Mouse (Mus musculus) kidney, embryonic 15.5 days (tissue): ENCODE results near the gene Usp9x. TPM values are rescaled to one million over a fixed set of nuclear protein-coding genes. Genes with fewer than 3 reads are reported as not detected.

ENCODE experiments used
- ATAC-seq: fragments of 200-750 bp; cut with Nextera tagmentation; replicated peaks from 2 replicates; pipeline ENCODE4 v1.8.0; 2017; ENCODE audit warnings: moderate TSS enrichment; ENCODE audit not compliant: low FRiP score
- H3K27ac ChIP-seq: fragments of 300-500 bp; sonication (generic); 2 replicates; pipeline ENCODE4 v1.5.1; 2015; ENCODE audit warnings: mild to moderate bottlenecking, inconsistent platforms
- H3K27me3 ChIP-seq: fragments of 300-500 bp; sonication (generic); 2 replicates; pipeline ENCODE4 v1.6.1; 2015; ENCODE audit warnings: inconsistent platforms
- H3K36me3 ChIP-seq: fragments of 300-500 bp; sonication (generic); 2 replicates; pipeline ENCODE4 v1.6.1; 2015; ENCODE audit warnings: inconsistent platforms
- H3K4me1 ChIP-seq: fragments of 300-500 bp; sonication (generic); 2 replicates; pipeline ENCODE4 v1.6.1; 2015; ENCODE audit warnings: inconsistent platforms
- H3K4me2 ChIP-seq: fragments of 300-500 bp; sonication (generic); 2 replicates; pipeline ENCODE4 v1.6.1; 2015; ENCODE audit warnings: moderate library complexity, mild to moderate bottlenecking, inconsistent platforms
- H3K4me3 ChIP-seq: fragments of 300-500 bp; sonication (generic); replicated peaks from 2 replicates; pipeline ENCODE4 v1.5.1; 2015; ENCODE audit warnings: mild to moderate bottlenecking, inconsistent platforms
- H3K9ac ChIP-seq: fragments of 300-500 bp; sonication (generic); 2 replicates; pipeline ENCODE4 v1.6.1; 2015; ENCODE audit warnings: mild to moderate bottlenecking, inconsistent platforms
- H3K9me3 ChIP-seq: fragments of 300-500 bp; sonication (generic); replicated peaks from 2 replicates; pipeline ENCODE4 v1.6.1; 2016; ENCODE audit warnings: inconsistent platforms
- whole genome bisulfite sequencing: fragments of 180-500 bp; shearing (Covaris S2); methylation state at CpG from one replicate; pipeline ENCODE4 v1.1.7; 2015; ENCODE audit warnings: mixed read lengths; 5-methylcytosine and 5-hydroxymethylcytosine counted together
- polyA plus RNA-seq: library from polyadenylated mRNA; unstranded; fragments of >200 nt; fragmentation: Nextera tagmentation; extraction: Ambion mirVana; gene quantifications from 2 replicates; pipeline ENCODE4 v1.2.1, GENCODE M21; 2015

The Usp9x gene
- polyA plus RNA-seq, 1 experiment from 2014 or later, result 29.7 TPM

GRCm38 (mm10) chrX:13206514-13206913, 135.2 kb downstream of the Usp9x start:
- no peaks in the 10 kb centered on the region for H3K9me3 ChIP-seq
- no peaks in the 10 kb centered on the region for H3K4me1 ChIP-seq
- no peak overlapping the region for H3K4me2 ChIP-seq
- no peak for ATAC-seq
- H3K4me3 ChIP-seq, result no peak overlapping the region
- WGBS, result 50% methylated on average over 7 of the region's 7 CpGs
- no peak overlapping the region for H3K27ac ChIP-seq
- peaks cover 13% of the 10 kb centered on the region; the same call in 1 of the 2 replicates for H3K27me3 ChIP-seq
- H3K9ac ChIP-seq, result no peak overlapping the region
- no peaks in the 10 kb centered on the region for H3K36me3 ChIP-seq

GRCm38 (mm10) chrX:13207512-13208341, 136.4 kb downstream of the Usp9x start:
- no peak overlapping the region for H3K27ac ChIP-seq
- no peaks in the 10 kb centered on the region for H3K9me3 ChIP-seq
- WGBS, result 30% methylated on average over 23 of the region's 23 CpGs
- H3K27me3 ChIP-seq, result peaks cover 13% of the 10 kb centered on the region; the same call in 1 of the 2 replicates
- peak; percentile 93 for ATAC-seq
- peak overlapping the region; percentile 55 for H3K4me2 ChIP-seq
- no peaks in the 10 kb centered on the region for H3K36me3 ChIP-seq
- no peaks in the 10 kb centered on the region for H3K4me1 ChIP-seq
- no peak overlapping the region for H3K9ac ChIP-seq
- peak overlapping the region; percentile 36 for H3K4me3 ChIP-seq

GRCm38 (mm10) chrX:13208404-13208803, 137.1 kb downstream of the Usp9x start:
- Histone ChIP-seq H3K4me3 (peak overlapping the region; percentile 36), H3K27ac (no peak overlapping the region), H3K4me1 (no peaks in the 10 kb centered on the region), H3K4me2 (peak overlapping the region; percentile 55), H3K9me3 (no peaks in the 10 kb centered on the region), H3K9ac (no peak overlapping the region), H3K36me3 (no peaks in the 10 kb centered on the region), H3K27me3 (peaks cover 13% of the 10 kb centered on the region; the same call in 1 of the 2 replicates)
- peak; percentile 13; the same call in 1 of the 2 replicates for ATAC-seq
- WGBS, result 32% methylated on average over 6 of the region's 6 CpGs

- H3K27ac ChIP-seq, result no peak overlapping the region
- WGBS, result 69% methylated on average over 1 of the region's 1 CpGs
These were observed 143.0 kb downstream of the Usp9x start for GRCm38 (mm10) chrX:13214275-13214674.

More at GRCm38 (mm10) chrX:13214275-13214674, 143.0 kb downstream of the Usp9x start:
- Histone ChIP-seq H3K9ac (no peak overlapping the region), H3K4me1 (no peaks in the 10 kb centered on the region), H3K4me3 (no peak overlapping the region), H3K36me3 (no peaks in the 10 kb centered on the region), H3K4me2 (no peak overlapping the region), H3K27me3 (peaks cover 4% of the 10 kb centered on the region; the same call in 1 of the 2 replicates), H3K9me3 (no peaks in the 10 kb centered on the region)
- ATAC-seq, result no peak

Other genes starting within 250 kb of the Usp9x start
- 130 and 133 TPM in 2 replicates for gene Ddx3x, start 209.5 kb downstream of the Usp9x start, polyA plus RNA-seq